Mouse (Mus musculus) liver, embryonic 16.5 days (tissue): ENCODE data around the gene Pon3. TPM values are rescaled to one million over a fixed set of nuclear protein-coding genes. Genes with fewer than 3 reads are reported as not detected.
"Not testable (repeated sequence)": the region's sequence is repeated elsewhere in the genome, so short reads cannot be mapped to it uniquely, and the experiment has no call there.

Experiments used
- ATAC-seq: fragments of 200-750 bp; cut with Nextera tagmentation; 2 replicates; pipeline ENCODE4 v1.8.0; 2017; ENCODE audit warnings: low read depth, mild to moderate bottlenecking, moderate number of reproducible peaks, moderate library complexity
- H3K27ac ChIP-seq: fragments of 300-500 bp; sonication (generic); 2 replicates; pipeline ENCODE4 v1.5.1; 2014; ENCODE audit warnings: mild to moderate bottlenecking, low read length
- H3K27me3 ChIP-seq: fragments of 300-500 bp; sonication (generic); 2 replicates; pipeline ENCODE4 v1.6.1; 2014; ENCODE audit warnings: low read depth, low read length, mixed read lengths; ENCODE audit not compliant: control insufficient read depth, insufficient read depth
- H3K36me3 ChIP-seq: fragments of 300-500 bp; sonication (generic); 2 replicates; pipeline ENCODE4 v1.6.1; 2014; ENCODE audit warnings: mild to moderate bottlenecking; ENCODE audit not compliant: control insufficient read depth, insufficient read depth
- H3K4me1 ChIP-seq: fragments of 300-500 bp; sonication (generic); 2 replicates; pipeline ENCODE4 v1.6.1; 2014; ENCODE audit warnings: low read depth, low read length, mixed read lengths; ENCODE audit not compliant: control insufficient read depth
- H3K4me2 ChIP-seq: fragments of 300-500 bp; sonication (generic); 2 replicates; pipeline ENCODE4 v1.6.1; 2014; ENCODE audit warnings: low read depth, low read length, mixed read lengths
- H3K4me3 ChIP-seq: fragments of 300-500 bp; sonication (generic); 2 replicates; pipeline ENCODE4 v1.5.1; 2014; ENCODE audit warnings: low read depth, mild to moderate bottlenecking, low read length
- H3K9ac ChIP-seq: fragments of 300-500 bp; sonication (generic); 2 replicates; pipeline ENCODE4 v1.6.1; 2014; ENCODE audit warnings: low read depth, low read length
- H3K9me3 ChIP-seq: fragments of 300-500 bp; sonication (generic); replicated peaks from 2 replicates; pipeline ENCODE4 v1.6.1; 2016; ENCODE audit warnings: low read length; ENCODE audit not compliant: control insufficient read depth
- WGBS: fragments of 180-500 bp; shearing (Covaris S2); extraction: QIAGEN DNeasy Blood & Tissue Kit; methylation state at CpG from one replicate; pipeline ENCODE4 v1.1.7; 2014; ENCODE audit not compliant: insufficient replicate concordance; 5-methylcytosine and 5-hydroxymethylcytosine counted together
- polyA plus RNA-seq: library from polyadenylated mRNA; unstranded; fragments of >200 nt; fragmentation: Nextera tagmentation; extraction: Ambion mirVana; gene quantifications from 2 replicates; pipeline ENCODE4 v1.2.1, GENCODE M21; 2015

Pon3 gene
- polyA plus RNA-seq, 1 experiment from 2014 or later, result 26.6 TPM

GRCm38 (mm10) chr6:5234563-5234962, 21.5 kb downstream of the Pon3 start:
- 40% methylated on average over 3 of the region's 3 CpGs for WGBS
- Histone ChIP-seq H3K4me3 (no peak overlapping the region), H3K27ac (no peak overlapping the region), H3K4me1 (no peaks in the 10 kb centered on the region; the same call in 1 of the 2 replicates), H3K36me3 (peaks cover 2% of the 10 kb centered on the region; the same call in 1 of the 2 replicates), H3K4me2 (no peak overlapping the region), H3K27me3 (no peaks in the 10 kb centered on the region), H3K9me3 (no peaks in the 10 kb centered on the region), H3K9ac (no peak overlapping the region)
- no peak for ATAC-seq

DNA sequence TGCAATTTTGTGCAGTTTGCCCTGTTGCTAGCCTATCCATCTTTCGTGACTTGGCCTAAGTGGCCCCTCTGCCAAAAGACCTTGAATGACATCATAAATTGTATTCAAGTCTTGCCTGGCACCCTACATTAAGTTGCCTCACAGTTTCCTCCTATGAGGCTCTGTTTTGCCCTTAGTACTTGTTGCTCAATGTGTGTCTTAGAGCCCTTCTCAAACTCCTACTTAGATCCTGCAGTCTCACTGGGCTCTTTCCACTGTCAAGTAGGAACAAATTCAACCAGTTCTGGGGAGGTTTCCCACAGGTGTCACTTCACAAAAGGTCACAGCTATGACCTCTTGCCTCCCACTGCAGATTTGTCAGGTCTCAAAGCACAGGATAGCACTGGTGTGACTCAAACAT, 22.3 kb downstream of the Pon3 start:
- no peak overlapping the region for H3K9ac ChIP-seq
- ATAC-seq, result no peak
- no peaks in the 10 kb centered on the region for H3K27me3 ChIP-seq
- H3K4me1 ChIP-seq, result no peaks in the 10 kb centered on the region; the same call in 1 of the 2 replicates
- H3K9me3 ChIP-seq, result no peaks in the 10 kb centered on the region
- no peak overlapping the region for H3K4me2 ChIP-seq
- no peak overlapping the region for H3K4me3 ChIP-seq
- no peak overlapping the region for H3K27ac ChIP-seq
- H3K36me3 ChIP-seq, result no peaks in the 10 kb centered on the region
- 79% methylated on average over 1 of the region's 1 CpGs for WGBS

- no peaks in the 10 kb centered on the region for H3K4me1 ChIP-seq
- no peaks in the 10 kb centered on the region for H3K9me3 ChIP-seq
- H3K27me3 ChIP-seq, result no peaks in the 10 kb centered on the region
- 83% methylated on average over 4 of the region's 4 CpGs for WGBS
- no peak overlapping the region for H3K9ac ChIP-seq
- no peaks in the 10 kb centered on the region for H3K36me3 ChIP-seq
- ATAC-seq, result no peak
- no peak overlapping the region for H3K4me2 ChIP-seq
- H3K4me3 ChIP-seq, result no peak overlapping the region
- no peak overlapping the region for H3K27ac ChIP-seq
Observed at GRCm38 (mm10) chr6:5232022-5232421, 24.1 kb downstream of the Pon3 start.

DNA sequence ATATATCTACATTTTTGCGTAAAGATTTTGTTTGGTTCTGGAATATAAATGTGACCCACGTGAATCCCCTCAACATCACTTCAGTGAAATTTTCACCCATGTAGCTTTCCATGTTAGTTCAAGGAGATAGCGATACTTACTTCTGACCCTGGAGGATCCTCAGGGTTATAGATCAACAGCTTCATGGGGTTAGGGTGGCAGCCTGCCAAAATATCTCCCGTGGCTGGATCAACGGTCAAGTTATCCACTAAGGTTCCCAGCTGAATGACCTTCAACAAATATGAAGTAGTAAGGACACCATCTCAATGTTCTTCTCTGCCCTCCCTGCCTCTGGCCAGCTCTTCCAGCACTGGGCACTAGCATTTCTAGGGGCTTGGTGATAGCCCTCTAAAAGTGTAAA, 25.8 kb downstream of the Pon3 start:
- Histone ChIP-seq H3K4me2 (no peak overlapping the region), H3K36me3 (no peaks in the 10 kb centered on the region), H3K4me1 (no peaks in the 10 kb centered on the region), H3K9me3 (no peaks in the 10 kb centered on the region), H3K27me3 (no peaks in the 10 kb centered on the region), H3K9ac (no peak overlapping the region), H3K27ac (no peak overlapping the region), H3K4me3 (no peak overlapping the region)
- ATAC-seq, result no peak
- WGBS, result 74% methylated on average over 5 of the region's 5 CpGs

GRCm38 (mm10) chr6:5223551-5223950, 32.5 kb downstream of the Pon3 start:
- not testable (repeated sequence) for H3K36me3 ChIP-seq, H3K4me1 ChIP-seq, H3K9me3 ChIP-seq, H3K27ac ChIP-seq, ATAC-seq, H3K9ac ChIP-seq, H3K4me3 ChIP-seq, H3K4me2 ChIP-seq, H3K27me3 ChIP-seq
- WGBS, result 66% methylated on average over 2 of the region's 2 CpGs

DNA sequence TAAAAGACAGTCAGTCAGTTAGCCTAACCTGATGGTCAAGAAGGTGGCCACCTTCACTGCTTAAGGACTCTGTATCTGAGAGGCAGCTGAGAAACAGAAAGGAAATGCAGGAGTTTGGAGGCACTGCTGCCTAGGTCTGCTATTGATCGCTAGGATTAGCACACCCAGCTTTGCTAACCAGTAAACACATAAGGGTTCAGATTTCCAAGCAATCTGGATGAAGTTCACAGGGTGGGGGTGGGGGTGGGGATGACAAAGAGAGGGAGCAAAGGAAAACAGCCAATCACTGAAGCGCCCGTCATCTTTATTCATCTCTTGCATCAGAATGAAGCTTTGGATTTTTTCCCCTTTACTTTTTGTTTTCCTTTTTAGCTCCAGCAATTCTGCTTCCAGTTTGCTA, 34.0 kb downstream of the Pon3 start:
- Histone ChIP-seq H3K27me3 (no peaks in the 10 kb centered on the region), H3K9ac (peak overlapping the region; percentile 20; the same call in 1 of the 2 replicates), H3K4me1 (peaks cover 7% of the 10 kb centered on the region), H3K36me3 (no peaks in the 10 kb centered on the region), H3K4me3 (no peak overlapping the region), H3K4me2 (peak overlapping the region; percentile 41), H3K27ac (peak overlapping the region; percentile 82), H3K9me3 (no peaks in the 10 kb centered on the region)
- peak; percentile 74 for ATAC-seq
- WGBS, result 62% methylated on average over 3 of the region's 3 CpGs

GRCm38 (mm10) chr6:5218190-5218589, 37.9 kb downstream of the Pon3 start:
- H3K4me1 ChIP-seq, result peaks cover 7% of the 10 kb centered on the region
- H3K36me3 ChIP-seq, result no peaks in the 10 kb centered on the region
- H3K27me3 ChIP-seq, result no peaks in the 10 kb centered on the region
- 73% methylated on average over 4 of the region's 4 CpGs for WGBS
- H3K27ac ChIP-seq, result no peak overlapping the region
- ATAC-seq, result peak; percentile 85
- no peak overlapping the region for H3K9ac ChIP-seq
- H3K9me3 ChIP-seq, result no peaks in the 10 kb centered on the region
- no peak overlapping the region for H3K4me3 ChIP-seq
- no peak overlapping the region for H3K4me2 ChIP-seq

GRCm38 (mm10) chr6:5207817-5208216, 48.3 kb downstream of the Pon3 start:
- Histone ChIP-seq H3K27ac (no peak overlapping the region), H3K27me3 (no peaks in the 10 kb centered on the region), H3K4me3 (no peak overlapping the region), H3K9ac (no peak overlapping the region), H3K36me3 (no peaks in the 10 kb centered on the region), H3K4me2 (no peak overlapping the region), H3K4me1 (no peaks in the 10 kb centered on the region), H3K9me3 (no peaks in the 10 kb centered on the region)
- 70% methylated on average over 2 of the region's 2 CpGs for WGBS
- no peak for ATAC-seq

GRCm38 (mm10) chr6:5199916-5200315, 56.2 kb downstream of the Pon3 start:
- peak; percentile 40; the same call in 1 of the 2 replicates for ATAC-seq
- H3K27me3 ChIP-seq, result no peaks in the 10 kb centered on the region
- no peak overlapping the region for H3K4me2 ChIP-seq
- no peaks in the 10 kb centered on the region for H3K36me3 ChIP-seq
- 47% methylated on average over 3 of the region's 3 CpGs for WGBS
- H3K4me3 ChIP-seq, result no peak overlapping the region
- no peak overlapping the region for H3K9ac ChIP-seq
- H3K9me3 ChIP-seq, result no peaks in the 10 kb centered on the region
- H3K4me1 ChIP-seq, result peaks cover 9% of the 10 kb centered on the region
- peak overlapping the region; percentile 50 for H3K27ac ChIP-seq
